Mouse (Mus musculus): Measurements from ENCODE around the gene Gm3336. TPM values are rescaled to one million over a fixed set of nuclear protein-coding genes. Genes with fewer than 3 reads are reported as not detected.

The Gm3336 gene
- polyA plus RNA-seq, 1 experiment from 2014 or later = not detected

DNA sequence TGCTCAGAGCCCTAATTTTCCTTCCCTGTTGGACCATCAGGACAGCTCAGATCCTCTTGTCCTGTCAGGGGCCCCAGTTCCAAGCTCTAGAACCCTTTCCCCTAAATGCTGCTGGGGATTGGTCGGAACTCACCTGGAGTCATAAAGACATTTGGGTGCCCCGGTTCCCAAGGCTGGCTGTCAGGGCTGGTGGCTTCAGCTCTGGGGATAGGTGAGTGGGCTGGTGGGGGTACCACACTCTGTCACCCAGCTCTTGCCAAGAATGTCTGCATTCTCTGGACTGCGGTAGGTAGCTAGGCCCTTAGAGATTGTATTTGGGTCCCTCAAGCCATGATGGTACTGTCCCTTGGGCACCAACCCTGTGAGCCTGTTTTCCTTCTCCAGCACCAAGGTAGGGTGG lies 15.1 kb upstream of the Gm3336 start, which contains the start of gene Iqcn:
Iqcn (plus strand) TSS at position 171 of the 400 bp plus-strand sequence.
- Histone ChIP-seq H3K9ac (ENCODE audit: low read length) (no peak within 1 kb of the TSS), H3K9me3 (ENCODE audit: control insufficient read depth, low read length) (no peaks in the 10 kb centered on the region), H3K4me3 (ENCODE audit: low read depth, low read length) (no peak within 1 kb of the TSS), H3K27ac (ENCODE audit: low read depth, low read length) (no peak within 1 kb of the TSS), H3K4me2 (no peak within 1 kb of the TSS; the same call in 1 of the 2 replicates), H3K27me3 (ENCODE audit: control insufficient read depth, insufficient read depth, low read length) (no peaks in the 10 kb centered on the region), H3K36me3 (ENCODE audit: control insufficient read depth, insufficient read depth, low read length) (no peaks in the 10 kb centered on the region), H3K4me1 (ENCODE audit: control insufficient read depth, insufficient read depth, low read length) (peaks cover 12% of the 10 kb centered on the region)
- ATAC-seq (ENCODE audit: low FRiP score) (no peak), DNase-seq (ENCODE audit: low spot score, missing footprints) (no peak)
- 90% methylated on average over 3 of the region's 3 CpGs for WGBS

- Histone ChIP-seq H3K9me3 (ENCODE audit: control insufficient read depth, low read length) (no peaks in the 10 kb centered on the region), H3K36me3 (ENCODE audit: control insufficient read depth, insufficient read depth, low read length) (no peaks in the 10 kb centered on the region), H3K9ac (ENCODE audit: low read length) (no peak overlapping the region), H3K27ac (ENCODE audit: low read depth, low read length) (no peak overlapping the region), H3K27me3 (ENCODE audit: control insufficient read depth, insufficient read depth, low read length) (no peaks in the 10 kb centered on the region), H3K4me1 (ENCODE audit: control insufficient read depth, insufficient read depth, low read length) (no peaks in the 10 kb centered on the region), H3K4me3 (ENCODE audit: low read depth, low read length) (no peak overlapping the region), H3K4me2 (no peak overlapping the region)
- no peak for ATAC-seq (ENCODE audit: low FRiP score)
- no peak for DNase-seq (ENCODE audit: low spot score, missing footprints)
- WGBS = 92% methylated on average over 14 of the region's 14 CpGs
Measured at GRCm38 (mm10) chr8:70708281-70708680, 10.1 kb upstream of the Gm3336 start.

DNA sequence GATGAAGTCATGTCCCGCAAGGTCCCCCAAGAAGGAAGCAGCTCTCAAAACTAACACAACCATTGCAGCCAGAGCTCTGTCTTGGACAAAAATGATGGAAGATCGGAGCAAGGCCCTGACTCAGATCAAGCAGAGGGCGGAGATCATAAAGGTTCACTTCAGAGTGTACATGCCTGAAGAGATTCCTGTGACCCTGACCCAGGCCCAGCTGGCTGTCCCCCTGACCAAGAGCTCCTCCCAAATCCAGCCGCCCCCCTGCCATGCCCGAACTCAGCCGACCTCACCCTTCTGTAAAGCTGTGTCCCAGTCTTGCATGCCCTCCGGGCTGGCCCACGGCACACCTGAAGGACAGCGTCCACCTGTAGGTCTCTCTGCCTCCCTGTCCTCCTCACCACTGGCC lies 8.5 kb upstream of the Gm3336 start:
- no peaks in the 10 kb centered on the region for H3K9me3 ChIP-seq (ENCODE audit: control insufficient read depth, low read length)
- no peak overlapping the region for H3K4me2 ChIP-seq
- no peak for DNase-seq (ENCODE audit: low spot score, missing footprints)
- no peak overlapping the region for H3K4me3 ChIP-seq (ENCODE audit: low read depth, low read length)
- no peaks in the 10 kb centered on the region for H3K4me1 ChIP-seq (ENCODE audit: control insufficient read depth, insufficient read depth, low read length)
- no peaks in the 10 kb centered on the region for H3K36me3 ChIP-seq (ENCODE audit: control insufficient read depth, insufficient read depth, low read length)
- whole genome bisulfite sequencing = 89% methylated on average over 9 of the region's 9 CpGs
- no peak overlapping the region for H3K9ac ChIP-seq (ENCODE audit: low read length)
- H3K27ac ChIP-seq (ENCODE audit: low read depth, low read length) = no peak overlapping the region
- H3K27me3 ChIP-seq (ENCODE audit: control insufficient read depth, insufficient read depth, low read length) = no peaks in the 10 kb centered on the region
- no peak for ATAC-seq (ENCODE audit: low FRiP score)

DNA sequence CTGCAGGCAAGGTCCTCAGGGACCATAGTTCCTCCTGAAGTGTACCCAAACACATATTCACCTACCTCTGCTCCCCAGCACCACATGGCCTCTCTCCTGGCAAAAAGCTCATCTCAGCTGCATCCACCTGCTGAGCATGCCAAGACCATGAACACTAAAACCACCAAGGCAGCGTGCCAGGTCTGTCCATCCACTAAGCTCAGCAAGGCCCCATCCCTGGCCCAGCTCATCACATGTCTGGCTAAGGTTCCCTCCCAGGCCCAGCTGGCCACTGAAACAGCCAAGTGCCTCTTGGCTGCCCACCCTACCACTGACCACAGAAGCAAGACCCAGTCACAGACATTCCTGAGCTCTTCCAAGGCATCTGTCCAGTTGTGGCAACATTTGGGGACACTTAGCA lies 8.0 kb upstream of the Gm3336 start:
- WGBS = 95% methylated on average over 1 of the region's 1 CpGs
- no peaks in the 10 kb centered on the region for H3K9me3 ChIP-seq (ENCODE audit: control insufficient read depth, low read length)
- H3K4me2 ChIP-seq = no peak overlapping the region
- no peaks in the 10 kb centered on the region for H3K27me3 ChIP-seq (ENCODE audit: control insufficient read depth, insufficient read depth, low read length)
- H3K4me3 ChIP-seq (ENCODE audit: low read depth, low read length) = no peak overlapping the region
- H3K36me3 ChIP-seq (ENCODE audit: control insufficient read depth, insufficient read depth, low read length) = no peaks in the 10 kb centered on the region
- no peak overlapping the region for H3K9ac ChIP-seq (ENCODE audit: low read length)
- no peaks in the 10 kb centered on the region for H3K4me1 ChIP-seq (ENCODE audit: control insufficient read depth, insufficient read depth, low read length)
- ATAC-seq (ENCODE audit: low FRiP score) (no peak), DNase-seq (ENCODE audit: low spot score, missing footprints) (no peak)
- no peak overlapping the region for H3K27ac ChIP-seq (ENCODE audit: low read depth, low read length)

- 90% methylated on average over 11 of the region's 11 CpGs for WGBS
Measured at GRCm38 (mm10) chr8:70711041-70711440, 7.3 kb upstream of the Gm3336 start.

GRCm38 (mm10) chr8:70713991-70714390 lies 4.4 kb upstream of the Gm3336 start:
- no peak overlapping the region for H3K27ac ChIP-seq (ENCODE audit: low read depth, low read length)
- H3K9me3 ChIP-seq (ENCODE audit: control insufficient read depth, low read length) = no peaks in the 10 kb centered on the region
- no peak overlapping the region for H3K4me3 ChIP-seq (ENCODE audit: low read depth, low read length)
- DNase-seq (ENCODE audit: low spot score, missing footprints) (no peak), ATAC-seq (ENCODE audit: low FRiP score) (no peak)
- WGBS = 78% methylated on average over 7 of the region's 7 CpGs
- no peaks in the 10 kb centered on the region for H3K36me3 ChIP-seq (ENCODE audit: control insufficient read depth, insufficient read depth, low read length)
- H3K4me2 ChIP-seq = no peak overlapping the region
- H3K27me3 ChIP-seq (ENCODE audit: control insufficient read depth, insufficient read depth, low read length) = no peaks in the 10 kb centered on the region
- H3K4me1 ChIP-seq (ENCODE audit: control insufficient read depth, insufficient read depth, low read length) = no peaks in the 10 kb centered on the region
- H3K9ac ChIP-seq (ENCODE audit: low read length) = no peak overlapping the region

More at GRCm38 (mm10) chr8:70711041-70711440, 7.3 kb upstream of the Gm3336 start:
- Histone ChIP-seq H3K4me1 (ENCODE audit: control insufficient read depth, insufficient read depth, low read length) (no peaks in the 10 kb centered on the region), H3K9me3 (ENCODE audit: control insufficient read depth, low read length) (no peaks in the 10 kb centered on the region), H3K27ac (ENCODE audit: low read depth, low read length) (no peak overlapping the region), H3K9ac (ENCODE audit: low read length) (no peak overlapping the region), H3K27me3 (ENCODE audit: control insufficient read depth, insufficient read depth, low read length) (no peaks in the 10 kb centered on the region), H3K36me3 (ENCODE audit: control insufficient read depth, insufficient read depth, low read length) (no peaks in the 10 kb centered on the region), H3K4me3 (ENCODE audit: low read depth, low read length) (no peak overlapping the region), H3K4me2 (no peak overlapping the region)
- no peak; the same call in 1 of the 2 replicates for ATAC-seq (ENCODE audit: low FRiP score)
- no peak for DNase-seq (ENCODE audit: low spot score, missing footprints)

DNA sequence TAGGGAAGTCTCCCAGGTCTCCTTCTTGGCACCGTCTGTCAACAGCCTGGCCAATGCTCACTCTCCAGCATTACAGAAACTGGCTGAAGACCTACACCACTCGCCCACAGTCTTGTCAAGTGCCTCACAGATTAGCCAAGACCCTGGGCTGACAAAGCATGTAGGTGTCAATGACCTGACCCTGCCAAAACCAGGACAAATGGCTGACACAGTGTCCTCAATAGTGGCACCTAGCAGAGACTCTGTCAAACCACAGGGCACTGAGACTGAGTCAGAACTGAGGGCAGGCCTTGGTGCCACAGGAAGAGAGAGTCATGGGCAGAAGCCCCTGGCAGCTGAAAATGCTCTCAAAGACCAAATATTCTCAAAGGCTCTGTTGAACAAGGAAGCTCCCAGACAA lies 3.3 kb upstream of the Gm3336 start:
- no peak overlapping the region for H3K4me3 ChIP-seq (ENCODE audit: low read depth, low read length)
- WGBS = 79% methylated on average over 2 of the region's 2 CpGs

DNA sequence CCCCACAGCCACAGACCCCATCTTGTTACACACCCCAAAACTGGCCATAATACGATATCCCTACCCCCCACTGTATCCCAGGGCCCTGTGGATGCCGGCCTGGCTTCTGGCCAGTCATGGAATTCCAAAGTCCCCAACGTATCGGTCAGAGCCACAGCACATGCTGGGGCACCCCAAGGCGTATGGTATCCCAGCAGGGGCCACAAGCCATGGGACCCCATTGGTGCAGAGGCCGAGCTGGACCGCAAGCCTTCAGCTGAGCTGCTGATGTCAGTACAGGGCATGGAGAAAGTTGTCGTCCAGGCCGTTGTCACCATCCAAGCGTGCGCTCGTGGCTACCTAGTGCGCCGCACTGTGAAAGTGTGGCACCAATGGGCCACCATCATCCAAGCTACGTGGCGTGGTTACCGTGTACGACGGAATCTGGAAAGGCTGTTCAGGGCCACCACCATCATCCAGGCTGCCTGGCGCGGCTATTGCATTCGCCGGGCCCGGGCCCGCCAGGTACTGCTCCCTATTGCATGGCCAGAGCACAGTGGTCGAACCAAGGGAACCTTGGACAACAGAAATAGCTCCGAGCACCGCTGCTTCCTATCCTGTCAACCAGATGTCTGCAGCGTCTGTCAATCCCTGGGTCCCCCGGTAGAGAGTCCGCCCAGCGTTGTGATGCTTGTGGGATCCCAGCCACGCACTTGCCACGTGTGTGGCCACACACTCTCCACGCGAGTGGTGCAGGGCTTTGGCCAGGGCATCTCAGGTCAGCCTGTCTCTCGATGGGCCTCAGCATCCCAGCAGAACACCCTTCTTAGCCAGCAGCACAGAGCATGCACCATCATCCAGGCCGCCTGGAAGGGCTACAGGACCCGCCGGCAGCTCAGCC lies 1.6 kb upstream of the Gm3336 start:
- WGBS = 85% methylated on average over 40 of the region's 40 CpGs
- no peaks in the 10 kb centered on the region for H3K36me3 ChIP-seq (ENCODE audit: control insufficient read depth, insufficient read depth, low read length)
- no peak for ATAC-seq (ENCODE audit: low FRiP score)

More for the DNA sequence above, 3.3 kb upstream of the Gm3336 start:
- H3K4me1 ChIP-seq (ENCODE audit: control insufficient read depth, insufficient read depth, low read length) = no peaks in the 10 kb centered on the region
- H3K27me3 ChIP-seq (ENCODE audit: control insufficient read depth, insufficient read depth, low read length) = no peaks in the 10 kb centered on the region
- H3K27ac ChIP-seq (ENCODE audit: low read depth, low read length) = no peak overlapping the region
- DNase-seq (ENCODE audit: low spot score, missing footprints) = no peak
- ATAC-seq (ENCODE audit: low FRiP score) = no peak
- no peak overlapping the region for H3K9ac ChIP-seq (ENCODE audit: low read length)
- no peak overlapping the region for H3K4me2 ChIP-seq
- no peaks in the 10 kb centered on the region for H3K36me3 ChIP-seq (ENCODE audit: control insufficient read depth, insufficient read depth, low read length)
- H3K9me3 ChIP-seq (ENCODE audit: control insufficient read depth, low read length) = no peaks in the 10 kb centered on the region

GRCm38 (mm10) chr8:70719796-70720270 lies 1.5 kb downstream of the Gm3336 start:
- Histone ChIP-seq H3K27ac (ENCODE audit: low read depth, low read length) (no peak overlapping the region), H3K4me2 (no peak overlapping the region), H3K9ac (ENCODE audit: low read length) (no peak overlapping the region), H3K4me3 (ENCODE audit: low read depth, low read length) (no peak overlapping the region), H3K4me1 (ENCODE audit: control insufficient read depth, insufficient read depth, low read length) (no peaks in the 10 kb centered on the region), H3K27me3 (ENCODE audit: control insufficient read depth, insufficient read depth, low read length) (no peaks in the 10 kb centered on the region), H3K9me3 (ENCODE audit: control insufficient read depth, low read length) (no peaks in the 10 kb centered on the region), H3K36me3 (ENCODE audit: control insufficient read depth, insufficient read depth, low read length) (no peaks in the 10 kb centered on the region)
- DNase-seq (ENCODE audit: low spot score, missing footprints) (no peak), ATAC-seq (ENCODE audit: low FRiP score) (no peak)
- 73% methylated on average over 9 of the region's 9 CpGs for WGBS

More for the DNA sequence above, 1.6 kb upstream of the Gm3336 start:
- H3K9me3 ChIP-seq (ENCODE audit: control insufficient read depth, low read length) = no peaks in the 10 kb centered on the region
- H3K9ac ChIP-seq (ENCODE audit: low read length) = no peak overlapping the region
- H3K4me1 ChIP-seq (ENCODE audit: control insufficient read depth, insufficient read depth, low read length) = no peaks in the 10 kb centered on the region
- H3K4me2 ChIP-seq = no peak overlapping the region
- no peaks in the 10 kb centered on the region for H3K27me3 ChIP-seq (ENCODE audit: control insufficient read depth, insufficient read depth, low read length)
- DNase-seq (ENCODE audit: low spot score, missing footprints) = no peak
- H3K27ac ChIP-seq (ENCODE audit: low read depth, low read length) = no peak overlapping the region
- no peak overlapping the region for H3K4me3 ChIP-seq (ENCODE audit: low read depth, low read length)

Data from midbrain, embryonic 11.5 days (tissue).